Mouse (Mus musculus): ENCODE measurements around the gene Krcc1.
"Not testable (repeated sequence)": the region's sequence is repeated elsewhere in the genome, so short reads cannot be mapped to it uniquely, and the experiment has no call there.

- not testable (repeated sequence) for TF ChIP-seq CTCF, EP300 (IDR thresholded peaks at IDR 0.05; ENCODE audit: low read depth)
Observed at GRCm38 (mm10) chr6:71267603-71268002, 3.9 kb upstream of the Krcc1 start.
